Mouse (Mus musculus): ENCODE measurements at regions not wholly inside any gene's neighbourhood (a gene's known extent, or its start where the extent isn't known, plus 50 kb on each side); places are given as distances from the start of the nearest gene placed in this dataset.

- TF ChIP-seq CTCF (IDR thresholded peaks at IDR 0.05; ENCODE audit: low read depth) = no peak
- TF ChIP-seq EP300 (IDR thresholded peaks at IDR 0.05; ENCODE audit: low read depth) = no peak
Observed at GRCm38 (mm10) chr7:124868133-124868603, 576.3 kb upstream of the Kdm8 start.

Data from liver, postnatal 0 days (tissue).